Mouse (Mus musculus) ES-E14 (cell line): ENCODE measurements around the gene Sytl3.
"Not testable (repeated sequence)": the region's sequence is repeated elsewhere in the genome, so short reads cannot be mapped to it uniquely, and the experiment has no call there.

Experiments used
- CHD2 ChIP-seq: IDR thresholded peaks from 2 replicates; pipeline ENCODE4 v1.6.1; 2014; ENCODE audit warnings: mild to moderate bottlenecking, low read depth, low read length, inconsistent platforms
- HCFC1 ChIP-seq: IDR thresholded peaks from 2 replicates; pipeline ENCODE4 v1.6.1; 2012; ENCODE audit warnings: low read length, inconsistent platforms, borderline replicate concordance; ENCODE audit not compliant: insufficient read depth
- MAFK ChIP-seq: IDR thresholded peaks from 2 replicates; pipeline ENCODE4 v1.6.1; 2014; ENCODE audit warnings: mild to moderate bottlenecking, low read depth, low read length, inconsistent platforms; ENCODE audit not compliant: insufficient read depth
- ZC3H11A ChIP-seq: IDR thresholded peaks from 2 replicates; pipeline ENCODE4 v1.6.1; 2012; ENCODE audit warnings: low read depth, mild to moderate bottlenecking, inconsistent platforms, low read length, borderline replicate concordance

DNA sequence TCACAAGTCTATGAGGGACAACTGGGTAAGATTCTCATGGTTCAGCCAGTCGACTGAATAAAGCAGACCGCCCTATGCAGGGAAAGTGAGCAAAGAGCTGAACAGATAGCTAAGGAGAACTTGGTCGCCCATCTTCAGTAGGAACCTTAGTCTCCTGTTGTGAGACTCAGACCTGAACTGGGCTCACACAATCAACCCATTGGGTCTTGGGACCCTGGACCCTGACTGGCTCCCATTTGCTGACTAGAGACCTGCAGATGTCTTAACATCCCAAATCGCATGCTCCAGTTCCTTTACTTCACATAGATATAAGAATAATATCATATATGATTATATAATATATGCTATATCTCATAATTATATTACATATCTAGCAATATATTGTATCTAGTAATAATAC, 21.5 kb upstream of the Sytl3 start:
- TF ChIP-seq ZC3H11A, CHD2, HCFC1, MAFK: not testable (repeated sequence)
